Mouse (Mus musculus) small intestine, adult 2 months (tissue): Measurements from ENCODE around the gene Eif4a3. TPM values are rescaled to one million over a fixed set of nuclear protein-coding genes. Genes with fewer than 3 reads are reported as not detected.

Source experiments
- H3K27ac ChIP-seq: fragments of 200-500 bp; 2 replicates; pipeline ENCODE4 v1.5.1; 2012; ENCODE audit warnings: low read depth, low read length, control low read depth, inconsistent platforms; ENCODE audit not compliant: insufficient read depth
- H3K27me3 ChIP-seq: fragments of 200-500 bp; 2 replicates; pipeline ENCODE4 v1.6.1; 2012; ENCODE audit warnings: mild to moderate bottlenecking, moderate library complexity, low read length, inconsistent platforms; ENCODE audit not compliant: control insufficient read depth, insufficient read depth
- H3K36me3 ChIP-seq: fragments of 200-500 bp; 2 replicates; pipeline ENCODE4 v1.6.1; 2012; ENCODE audit warnings: mild to moderate bottlenecking, low read length, control low read depth, inconsistent platforms; ENCODE audit not compliant: control insufficient read depth, insufficient read depth
- H3K4me1 ChIP-seq: fragments of 200-500 bp; 2 replicates; pipeline ENCODE4 v1.6.1; 2012; ENCODE audit warnings: low read length, inconsistent platforms, mixed read lengths; ENCODE audit not compliant: control insufficient read depth, insufficient read depth, insufficient read length
- H3K4me3 ChIP-seq: fragments of 200-500 bp; 2 replicates; pipeline ENCODE4 v1.5.1; 2012; ENCODE audit warnings: low read depth, mild to moderate bottlenecking, control low read depth, inconsistent platforms, low read length, moderate library complexity
- CTCF ChIP-seq: fragments of 200-500 bp; IDR thresholded peaks from 2 replicates; pipeline ENCODE4 v1.5.1; 2012; ENCODE audit warnings: low read depth, mild to moderate bottlenecking, control low read depth, inconsistent platforms, low read length, moderate library complexity, mixed read lengths; ENCODE audit not compliant: insufficient replicate concordance, insufficient read length; ENCODE audit errors: extremely low read depth
- POLR2A ChIP-seq: fragments of 200-500 bp; IDR thresholded peaks from 2 replicates; pipeline ENCODE4 v1.6.1; 2012; ENCODE audit warnings: low read depth, mild to moderate bottlenecking, control low read depth, inconsistent platforms, low read length, moderate library complexity
- WGBS: fragments of 180-500 bp; shearing (Covaris S2); methylation state at CpG from one replicate; pipeline ENCODE4 v1.1.7; 2018; 5-methylcytosine and 5-hydroxymethylcytosine counted together
- polyA plus RNA-seq: library from polyadenylated mRNA; depleted of rRNA; stranded (reverse); fragments of >200 nt; gene quantifications from 2 replicates; pipeline ENCODE4 v1.2.3, GENCODE M21; 2012; rRNA removed

Gene Eif4a3
- 27.7 and 56.5 TPM in 2 replicates for polyA plus RNA-seq

DNA sequence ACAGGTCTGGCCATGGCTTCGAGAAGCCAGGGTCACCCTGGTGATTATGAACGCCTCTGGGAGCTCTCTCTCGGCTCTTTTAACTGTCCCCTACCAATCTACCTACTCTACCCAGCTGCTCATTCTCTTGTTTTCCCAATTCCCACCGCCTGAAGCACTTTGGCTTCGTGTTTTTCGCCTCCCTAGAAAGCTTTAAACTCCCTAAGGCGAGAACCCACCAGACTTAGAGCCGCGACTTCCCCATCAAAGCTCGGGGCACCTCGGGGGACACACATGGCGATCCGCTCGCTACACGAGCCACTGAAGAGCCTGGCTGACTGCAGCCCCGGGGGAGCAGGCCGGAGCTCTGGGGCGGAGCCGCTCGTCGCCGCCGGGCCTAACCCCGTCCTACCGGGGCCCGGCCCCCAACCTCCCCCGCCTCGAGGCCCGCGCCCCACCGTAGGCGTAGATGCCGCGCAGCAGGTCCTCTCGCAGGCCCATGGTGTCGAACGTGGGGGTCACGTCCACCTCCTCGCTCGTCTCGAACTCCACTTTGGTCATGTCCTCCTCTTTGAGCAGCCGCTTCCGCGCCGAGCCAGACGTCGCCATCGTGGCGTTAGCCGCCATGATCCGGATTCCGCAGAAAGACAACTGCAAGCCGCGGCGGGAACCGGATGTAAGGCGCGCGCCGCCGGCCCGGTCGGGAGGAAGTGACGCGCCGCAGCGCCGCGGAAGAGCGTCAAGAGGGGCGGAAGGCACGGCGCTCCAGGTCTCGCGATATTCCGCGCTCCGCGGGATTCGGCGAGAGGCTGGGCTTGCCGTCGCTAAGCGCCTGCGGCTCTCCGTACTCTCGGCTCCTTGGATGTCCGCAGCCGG is at the start of gene Eif4a3:
Gene Eif4a3, minus strand, starts transcription at position 699 of the 855 bp plus-strand sequence.
- TF ChIP-seq CTCF: no peak
- TF ChIP-seq POLR2A: no peak; the same call in 1 of the 2 replicates
- Histone ChIP-seq H3K36me3 (peaks cover 29% of the 10 kb centered on the region), H3K4me1 (0 out of 2 replicates have a peak, but pooled peaks cover 6% of the 10 kb centered on the region), H3K4me3 (peak within 1 kb of the TSS; percentile 72), H3K27me3 (no peaks in the 10 kb centered on the region), H3K27ac (0 out of 2 replicates have a peak within 1 kb of the TSS, but pooled peaks have one; percentile 18)
- WGBS: under 1% methylated on average over 89 of the region's 89 CpGs

DNA sequence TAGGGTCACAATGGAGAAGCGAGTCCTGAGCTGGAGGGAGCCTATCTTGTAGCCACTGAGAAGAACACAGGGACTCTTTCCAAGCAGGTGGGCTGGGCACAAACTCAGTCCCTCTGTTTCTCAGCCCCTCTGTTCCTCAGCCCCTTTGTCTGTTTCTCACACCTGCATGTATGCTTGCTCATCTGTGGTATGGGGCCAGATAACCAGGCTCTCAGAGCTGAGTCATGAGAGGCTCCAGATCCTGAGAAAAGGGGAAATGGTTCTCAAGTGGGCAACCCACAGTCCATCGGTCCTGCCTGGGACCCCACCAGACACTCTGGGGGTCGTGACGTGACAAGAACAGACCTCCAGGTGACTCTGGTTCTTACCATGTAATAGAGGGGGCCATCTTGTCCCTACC is 47.2 kb upstream of the Eif4a3 start:
- WGBS: 91% methylated on average over 4 of the region's 4 CpGs
- H3K27me3 ChIP-seq: no peaks in the 10 kb centered on the region
- no peak overlapping the region for H3K27ac ChIP-seq
- peaks cover 24% of the 10 kb centered on the region for H3K36me3 ChIP-seq
- no peak overlapping the region for H3K4me3 ChIP-seq
- no peak for TF ChIP-seq CTCF
- TF ChIP-seq POLR2A: no peak
- H3K4me1 ChIP-seq: no peaks in the 10 kb centered on the region

DNA sequence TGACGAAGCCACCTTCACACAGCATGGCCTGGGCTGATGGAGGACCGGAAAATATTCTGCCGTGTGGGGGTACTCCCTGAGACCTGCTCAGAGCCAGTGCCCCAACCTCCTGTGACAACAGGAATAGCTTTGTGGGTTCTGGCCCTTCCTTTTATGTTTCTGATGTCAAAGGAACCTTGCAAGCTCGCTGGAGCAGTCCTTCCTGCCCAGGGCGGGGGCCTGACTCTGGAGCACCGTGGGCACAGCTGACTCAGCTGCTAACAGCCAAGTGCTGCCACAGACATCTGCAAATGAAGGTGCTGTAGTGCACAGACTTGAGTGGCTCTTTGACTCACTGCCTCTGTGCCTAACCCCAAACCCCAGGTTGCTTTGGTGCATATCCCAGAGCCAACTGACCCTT is 45.0 kb upstream of the Eif4a3 start:
- H3K4me3 ChIP-seq: no peak overlapping the region
- 64% methylated on average over 6 of the region's 6 CpGs for WGBS
- H3K27me3 ChIP-seq: no peaks in the 10 kb centered on the region
- H3K27ac ChIP-seq: no peak overlapping the region
- H3K4me1 ChIP-seq: no peaks in the 10 kb centered on the region
- TF ChIP-seq CTCF (no peak), POLR2A (no peak)
- peaks cover 24% of the 10 kb centered on the region for H3K36me3 ChIP-seq

- Histone ChIP-seq H3K27me3 (no peaks in the 10 kb centered on the region), H3K4me3 (no peak overlapping the region), H3K27ac (no peak overlapping the region), H3K36me3 (peaks cover 24% of the 10 kb centered on the region), H3K4me1 (no peaks in the 10 kb centered on the region)
- TF ChIP-seq CTCF: no peak
- no peak for TF ChIP-seq POLR2A
- 91% methylated on average over 8 of the region's 8 CpGs for WGBS
Observed at GRCm38 (mm10) chr11:119344178-119344577, 44.3 kb upstream of the Eif4a3 start.

DNA sequence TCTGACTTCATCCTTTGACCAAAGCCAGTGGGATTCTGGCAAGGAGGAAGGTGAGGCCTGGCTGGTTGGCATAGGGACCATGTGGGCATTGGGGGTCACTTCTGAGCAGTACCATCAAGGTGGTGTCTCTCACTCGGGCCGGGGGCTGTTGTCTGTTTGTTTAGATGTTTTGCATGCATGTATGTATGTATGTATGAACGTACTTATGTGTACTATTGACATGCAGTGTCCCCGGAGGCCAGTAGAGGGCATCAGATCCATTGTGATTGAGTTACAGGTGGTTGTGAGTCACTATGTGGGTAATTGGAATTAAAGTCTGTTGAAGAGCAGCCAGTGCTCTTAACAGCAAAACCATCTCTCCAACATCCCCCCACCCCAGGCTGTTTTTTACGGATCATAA is 39.7 kb upstream of the Eif4a3 start:
- TF ChIP-seq POLR2A: no peak
- peak; percentile 37; the same call in 1 of the 2 replicates for TF ChIP-seq CTCF
- Histone ChIP-seq H3K27me3 (no peaks in the 10 kb centered on the region), H3K4me1 (no peaks in the 10 kb centered on the region), H3K27ac (no peak overlapping the region), H3K36me3 (peaks cover 4% of the 10 kb centered on the region), H3K4me3 (no peak overlapping the region)
- WGBS: 4% methylated on average over 5 of the region's 5 CpGs

DNA sequence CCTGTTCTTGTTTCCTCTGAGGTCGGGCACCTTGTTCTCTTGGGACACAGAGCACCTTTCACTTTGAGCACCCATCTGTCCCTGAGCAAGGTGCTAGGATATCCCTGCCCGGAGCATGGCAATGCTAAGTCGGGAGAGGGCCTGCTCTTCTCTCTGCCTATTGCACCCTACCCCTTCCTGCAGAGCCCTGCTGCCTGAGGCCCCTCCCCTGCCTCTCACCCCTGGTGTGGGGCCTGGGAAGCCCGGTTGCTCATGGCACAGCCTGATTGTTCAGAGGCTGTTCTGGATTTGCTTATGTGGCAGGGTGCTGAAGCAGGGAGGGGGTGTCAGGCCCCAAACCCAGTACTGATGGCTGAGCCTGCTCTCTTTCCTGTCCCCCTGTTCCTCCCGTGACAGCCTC is 39.3 kb upstream of the Eif4a3 start:
- no peak for TF ChIP-seq POLR2A
- TF ChIP-seq CTCF: no peak
- WGBS: 58% methylated on average over 5 of the region's 5 CpGs
- Histone ChIP-seq H3K27me3 (no peaks in the 10 kb centered on the region), H3K4me3 (no peak overlapping the region), H3K36me3 (peaks cover 1% of the 10 kb centered on the region), H3K27ac (no peak overlapping the region), H3K4me1 (no peaks in the 10 kb centered on the region)

GRCm38 (mm10) chr11:119338271-119339059 is 38.6 kb upstream of the Eif4a3 start:
- 78% methylated on average over 10 of the region's 10 CpGs for WGBS
- H3K27me3 ChIP-seq: no peaks in the 10 kb centered on the region
- H3K27ac ChIP-seq: no peak overlapping the region
- TF ChIP-seq CTCF: no peak
- H3K36me3 ChIP-seq: no peaks in the 10 kb centered on the region
- H3K4me1 ChIP-seq: no peaks in the 10 kb centered on the region
- no peak overlapping the region for H3K4me3 ChIP-seq
